Mouse (Mus musculus) liver, adult 2 months (tissue): ENCODE results near the gene Prkar2b. TPM values are rescaled to one million over a fixed set of nuclear protein-coding genes. Genes with fewer than 3 reads are reported as not detected.

Experiments used
- DNase-seq: peaks from one replicate; pipeline ENCODE4 v3.0.0-alpha.2; 2011; ENCODE audit warnings: low read depth, low spot score; ENCODE audit errors: extremely low read depth
- H3K27ac ChIP-seq: fragments of 200-500 bp; replicated peaks from 2 replicates; pipeline ENCODE4 v1.5.1; 2012; ENCODE audit warnings: low read depth, mild to moderate bottlenecking, control low read depth, inconsistent platforms, low read length; ENCODE audit not compliant: insufficient read depth
- H3K27me3 ChIP-seq: fragments of 200-500 bp; 2 replicates; pipeline ENCODE4 v1.6.1; 2012; ENCODE audit warnings: mild to moderate bottlenecking, moderate library complexity, low read length, inconsistent platforms; ENCODE audit not compliant: control insufficient read depth, insufficient read depth
- H3K36me3 ChIP-seq: fragments of 200-500 bp; 2 replicates; pipeline ENCODE4 v1.6.1; 2012; ENCODE audit warnings: low read length, inconsistent platforms; ENCODE audit not compliant: control insufficient read depth, insufficient read depth
- H3K4me1 ChIP-seq: fragments of 200-500 bp; 2 replicates; pipeline ENCODE4 v1.6.1; 2011; ENCODE audit warnings: low read length; ENCODE audit not compliant: control insufficient read depth, insufficient read depth
- H3K4me3 ChIP-seq: fragments of 200-500 bp; 2 replicates; pipeline ENCODE4 v1.5.1; 2011; ENCODE audit warnings: low read depth, mild to moderate bottlenecking, control low read depth, low read length, moderate library complexity; ENCODE audit not compliant: insufficient read depth
- H3K79me2 ChIP-seq: fragments of 200-500 bp; 2 replicates; pipeline ENCODE4 v1.6.1; 2012; ENCODE audit warnings: inconsistent platforms, mild to moderate bottlenecking, low read length, moderate library complexity; ENCODE audit not compliant: control insufficient read depth, insufficient read depth
- H3K9ac ChIP-seq: fragments of 200-500 bp; 2 replicates; pipeline ENCODE4 v1.6.1; 2012; ENCODE audit warnings: low read depth, mild to moderate bottlenecking, control low read depth, inconsistent platforms, low read length
- CTCF ChIP-seq: fragments of 200-500 bp; IDR thresholded peaks from 2 replicates; pipeline ENCODE4 v1.5.1; 2011; ENCODE audit warnings: low read depth, low read length, control low read depth
- POLR2A ChIP-seq: fragments of 200-500 bp; IDR thresholded peaks from 2 replicates; pipeline ENCODE4 v1.6.1; 2011; ENCODE audit warnings: low read length, control low read depth; ENCODE audit not compliant: insufficient read depth; ENCODE audit errors: extremely low read depth
- WGBS: fragments of 180-500 bp; shearing (Covaris S2); methylation state at CpG from one replicate; pipeline ENCODE4 v1.1.7; 2018; 5-methylcytosine and 5-hydroxymethylcytosine counted together
- polyA plus RNA-seq: library from polyadenylated mRNA; depleted of rRNA; stranded (reverse); fragments of >200 nt; gene quantifications from 2 replicates; pipeline ENCODE4 v1.2.3, GENCODE M21; 2012
- total RNA-seq: library from RNA; depleted of rRNA; stranded (reverse); fragments of >200 nt; gene quantifications from 2 replicates; pipeline ENCODE4 v1.2.3, GENCODE M21; 2014

Prkar2b gene
- total and polyA plus RNA-seq, 2 experiments: 0.06 to 0.55 TPM

- Histone ChIP-seq H3K36me3 (no peaks in the 10 kb centered on the region), H3K79me2 (no peaks in the 10 kb centered on the region), H3K9ac (no peak overlapping the region), H3K27ac (no peak overlapping the region), H3K4me1 (no peaks in the 10 kb centered on the region), H3K4me3 (no peak overlapping the region), H3K27me3 (peaks cover 8% of the 10 kb centered on the region)
- no peak for DNase-seq
- TF ChIP-seq POLR2A: no peak
- TF ChIP-seq CTCF: no peak
- WGBS: 53% methylated on average over 6 of the region's 6 CpGs
Observed at GRCm38 (mm10) chr12:32059707-32060106, 1.4 kb downstream of the Prkar2b start.

- Histone ChIP-seq H3K9ac (no peak overlapping the region), H3K27ac (no peak overlapping the region), H3K36me3 (no peaks in the 10 kb centered on the region), H3K4me3 (no peak overlapping the region), H3K4me1 (no peaks in the 10 kb centered on the region), H3K27me3 (peaks cover 8% of the 10 kb centered on the region), H3K79me2 (no peaks in the 10 kb centered on the region)
- TF ChIP-seq POLR2A: no peak
- no peak for TF ChIP-seq CTCF
- 87% methylated on average over 2 of the region's 2 CpGs for WGBS
- no peak for DNase-seq
Observed at GRCm38 (mm10) chr12:32059135-32059534, 2.0 kb downstream of the Prkar2b start.

DNA sequence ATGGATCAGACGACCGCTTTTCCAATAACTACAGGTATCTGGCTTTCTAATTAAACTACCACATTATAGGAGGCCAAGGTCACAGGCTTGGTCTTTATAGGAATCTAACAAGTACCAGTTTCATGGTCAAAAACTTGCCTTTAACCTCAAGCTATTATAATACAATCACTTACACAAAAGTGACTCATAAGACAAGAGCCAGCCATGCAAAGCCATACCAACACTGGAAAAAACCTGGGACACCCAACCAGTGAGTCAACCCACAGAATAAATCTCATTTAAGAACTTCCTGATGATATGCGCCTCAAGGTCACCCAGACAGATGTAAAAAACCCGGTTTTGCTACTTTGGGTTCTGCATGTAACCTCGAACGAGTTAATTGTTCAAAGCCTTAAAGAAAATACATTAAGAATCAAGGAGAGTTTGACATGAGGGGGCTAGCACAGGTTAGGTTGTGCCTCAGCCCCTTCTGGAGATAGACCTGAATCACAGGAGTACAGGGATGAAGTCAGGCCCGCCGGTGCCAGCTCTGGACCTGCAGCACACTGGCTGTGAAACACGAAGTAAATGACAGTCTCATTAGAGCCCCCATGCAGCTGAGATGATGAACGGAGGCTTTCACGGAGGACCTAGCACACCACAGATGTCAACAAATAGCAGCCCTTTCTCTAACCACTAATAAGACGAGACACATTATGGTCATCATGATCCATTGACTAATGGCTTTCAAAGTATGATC is 3.5 kb downstream of the Prkar2b start:
- no peaks in the 10 kb centered on the region for H3K4me1 ChIP-seq
- TF ChIP-seq CTCF: no peak
- no peak overlapping the region for H3K27ac ChIP-seq
- H3K27me3 ChIP-seq: peaks cover 8% of the 10 kb centered on the region
- no peak overlapping the region for H3K4me3 ChIP-seq
- H3K79me2 ChIP-seq: no peaks in the 10 kb centered on the region
- no peak for DNase-seq
- no peak overlapping the region for H3K9ac ChIP-seq
- 88% methylated on average over 12 of the region's 12 CpGs for WGBS
- H3K36me3 ChIP-seq: no peaks in the 10 kb centered on the region

DNA sequence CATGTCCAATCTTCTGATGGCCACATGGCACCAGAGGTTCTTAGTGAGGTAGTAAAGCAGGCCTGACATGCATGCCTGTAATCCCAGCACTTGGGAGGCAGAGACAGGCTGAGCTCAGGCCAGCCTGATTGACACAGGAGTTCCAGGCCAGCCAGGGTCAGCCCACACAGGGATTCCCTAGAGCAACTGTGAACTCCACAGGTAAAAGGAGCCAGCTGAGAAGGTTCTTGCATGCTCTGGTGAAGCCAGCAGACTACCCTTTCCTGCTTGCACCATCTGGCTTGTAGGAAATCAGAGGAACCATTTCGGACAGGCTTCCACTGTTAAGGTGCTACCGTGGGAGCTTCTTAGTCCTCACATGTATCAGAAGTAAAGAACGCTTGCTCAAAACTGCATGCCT is 5.3 kb downstream of the Prkar2b start:
- no peaks in the 10 kb centered on the region for H3K36me3 ChIP-seq
- H3K79me2 ChIP-seq: no peaks in the 10 kb centered on the region
- H3K4me3 ChIP-seq: no peak overlapping the region
- TF ChIP-seq CTCF (no peak), POLR2A (no peak)
- H3K27ac ChIP-seq: no peak overlapping the region
- no peak overlapping the region for H3K9ac ChIP-seq
- H3K4me1 ChIP-seq: no peaks in the 10 kb centered on the region
- DNase-seq: no peak
- 90% methylated on average over 3 of the region's 3 CpGs for WGBS
- peaks cover 6% of the 10 kb centered on the region for H3K27me3 ChIP-seq

GRCm38 (mm10) chr12:32054476-32055166 is 6.5 kb downstream of the Prkar2b start:
- Histone ChIP-seq H3K9ac (no peak overlapping the region), H3K36me3 (no peaks in the 10 kb centered on the region), H3K4me3 (no peak overlapping the region), H3K27ac (no peak overlapping the region), H3K4me1 (no peaks in the 10 kb centered on the region), H3K79me2 (no peaks in the 10 kb centered on the region), H3K27me3 (no peaks in the 10 kb centered on the region; the same call in 1 of the 2 replicates)
- no peak for TF ChIP-seq POLR2A
- TF ChIP-seq CTCF: no peak
- DNase-seq: no peak
- WGBS: 85% methylated on average over 9 of the region's 9 CpGs

DNA sequence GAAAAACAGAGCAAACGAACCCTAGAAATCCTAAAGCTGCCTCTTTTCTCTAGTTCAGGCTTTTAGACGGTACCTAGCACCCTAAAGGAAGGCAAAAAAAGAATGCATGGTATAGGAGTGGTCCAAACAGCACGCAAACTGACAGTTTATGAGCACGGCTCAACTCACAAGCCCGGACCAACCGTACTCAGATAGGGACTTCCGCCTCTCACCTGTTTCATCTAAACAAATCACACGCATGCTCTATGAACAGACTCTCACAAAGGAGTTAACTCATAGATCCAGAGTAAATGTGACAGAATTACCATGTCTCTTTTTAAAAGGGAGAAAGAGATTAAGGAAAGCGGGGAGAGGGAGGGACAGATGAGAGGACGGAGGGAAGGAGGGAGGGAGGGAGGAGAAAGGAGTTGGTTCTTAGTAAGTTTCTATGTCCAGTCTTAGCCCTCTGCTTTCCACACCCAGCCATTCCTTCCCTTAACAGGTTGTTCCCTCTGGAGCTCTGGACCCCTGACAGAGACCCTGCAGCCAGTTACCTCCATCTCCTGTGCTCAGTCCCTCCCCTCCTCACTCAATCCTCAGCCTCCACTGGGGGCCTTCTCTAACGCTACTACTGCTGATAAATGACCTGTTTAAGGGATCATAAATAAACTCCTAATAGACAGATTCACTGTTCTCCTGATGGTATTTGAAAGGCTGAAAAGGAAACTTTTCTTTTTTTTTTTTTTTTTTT is 7.3 kb downstream of the Prkar2b start:
- Histone ChIP-seq H3K79me2 (no peaks in the 10 kb centered on the region), H3K27ac (no peak overlapping the region), H3K36me3 (no peaks in the 10 kb centered on the region), H3K4me1 (no peaks in the 10 kb centered on the region), H3K9ac (no peak overlapping the region), H3K27me3 (no peaks in the 10 kb centered on the region; the same call in 1 of the 2 replicates), H3K4me3 (no peak overlapping the region)
- 83% methylated on average over 11 of the region's 11 CpGs for WGBS
- no peak for DNase-seq
- TF ChIP-seq CTCF (no peak), POLR2A (no peak)
